Mouse (Mus musculus): Measurements from ENCODE around the gene Sspo. TPM values are rescaled to one million over a fixed set of nuclear protein-coding genes. Genes with fewer than 3 reads are reported as not detected.

Gene Sspo
- polyA plus RNA-seq, 1 experiment from 2014 or later: 0.05 TPM

DNA sequence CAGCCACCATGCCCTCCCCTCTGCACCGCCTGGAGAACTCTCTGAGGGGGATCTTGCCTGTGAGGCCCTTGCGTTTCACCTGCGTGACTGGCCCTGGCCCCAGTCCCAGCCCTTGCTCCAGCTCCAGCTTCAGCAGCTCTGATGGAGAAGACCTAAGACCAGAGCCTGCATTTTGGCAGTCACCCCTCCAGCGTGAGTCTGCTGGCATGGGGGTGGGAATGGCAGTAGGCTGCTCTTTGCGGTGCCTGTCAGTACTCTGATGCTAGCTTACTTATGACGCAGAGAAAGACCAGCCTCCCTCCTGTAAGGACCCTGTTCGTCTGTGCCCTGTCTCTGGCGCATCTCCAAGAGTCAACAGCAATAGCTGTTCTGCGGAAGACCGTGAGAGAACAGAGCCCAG, 34.9 kb upstream of the Sspo start:
- no peak for ATAC-seq (replicated peaks; ENCODE audit: low FRiP score)
- H3K27me3 ChIP-seq (replicated peaks; ENCODE audit: control insufficient read depth, insufficient read depth, low read length): no peaks in the 10 kb centered on the region
- no peak overlapping the region for H3K27ac ChIP-seq (ENCODE audit: low read depth, low read length)
- 93% methylated on average over 10 of the region's 10 CpGs for WGBS
- H3K4me1 ChIP-seq (replicated peaks; ENCODE audit: control insufficient read depth, insufficient read depth, low read length): no peaks in the 10 kb centered on the region
- DNase-seq (ENCODE audit: low spot score): no peak
- peaks cover 24% of the 10 kb centered on the region; the same call in 1 of the 2 replicates for H3K36me3 ChIP-seq (ENCODE audit: control insufficient read depth, insufficient read depth, low read length)
- no peak overlapping the region for H3K9ac ChIP-seq (ENCODE audit: low read depth, low read length)
- H3K4me3 ChIP-seq (ENCODE audit: low read depth, low read length): no peak overlapping the region
- H3K9me3 ChIP-seq (ENCODE audit: control insufficient read depth, low read length): no peaks in the 10 kb centered on the region
- no peak overlapping the region for H3K4me2 ChIP-seq

DNA sequence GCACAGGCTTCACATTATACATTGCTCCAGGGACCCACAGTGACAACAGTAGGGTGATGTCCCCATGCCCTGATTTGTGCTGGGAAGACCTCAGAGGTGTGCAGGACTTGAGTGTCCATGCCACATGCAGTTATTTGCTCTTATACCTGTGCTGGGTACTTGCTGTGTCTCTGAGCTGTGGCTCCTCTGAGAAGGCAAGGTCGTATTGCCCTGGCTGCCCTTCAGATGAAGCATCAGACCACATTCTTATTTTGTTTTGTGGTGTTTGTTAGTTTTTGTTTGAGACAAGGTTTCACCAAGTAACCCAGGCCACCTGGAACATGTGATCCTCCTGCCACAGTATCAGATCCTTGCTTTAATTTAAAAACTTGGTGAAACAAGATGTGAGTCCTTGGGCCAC, 33.1 kb upstream of the Sspo start:
- Histone ChIP-seq H3K27me3 (replicated peaks; ENCODE audit: control insufficient read depth, insufficient read depth, low read length) (no peaks in the 10 kb centered on the region), H3K4me3 (ENCODE audit: low read depth, low read length) (no peak overlapping the region), H3K4me1 (replicated peaks; ENCODE audit: control insufficient read depth, insufficient read depth, low read length) (no peaks in the 10 kb centered on the region), H3K36me3 (ENCODE audit: control insufficient read depth, insufficient read depth, low read length) (peaks cover 13% of the 10 kb centered on the region; the same call in 1 of the 2 replicates), H3K9me3 (ENCODE audit: control insufficient read depth, low read length) (no peaks in the 10 kb centered on the region), H3K27ac (ENCODE audit: low read depth, low read length) (no peak overlapping the region), H3K4me2 (no peak overlapping the region), H3K9ac (ENCODE audit: low read depth, low read length) (no peak overlapping the region)
- ATAC-seq (replicated peaks; ENCODE audit: low FRiP score) (no peak), DNase-seq (ENCODE audit: low spot score) (no peak)
- WGBS: 77% methylated on average over 1 of the region's 1 CpGs

DNA sequence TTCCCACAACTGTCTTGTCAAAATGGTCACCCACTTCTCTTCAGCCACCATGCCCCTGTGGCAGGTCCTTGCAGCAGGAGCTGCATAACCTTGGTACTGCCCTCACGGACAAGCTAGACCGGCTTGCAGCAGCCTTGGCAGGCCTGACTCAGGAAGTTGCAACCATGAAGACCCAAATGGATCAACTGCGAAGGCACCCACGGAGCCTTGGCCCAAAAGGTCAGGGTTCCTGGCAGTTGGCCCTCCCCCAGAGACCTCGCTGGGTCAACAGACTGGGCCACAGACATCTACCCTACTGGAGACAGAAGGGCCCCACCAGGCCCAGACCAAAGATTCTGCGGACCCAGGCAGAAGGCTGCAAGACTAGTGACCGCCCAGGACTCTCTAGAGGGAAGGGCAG, 32.4 kb upstream of the Sspo start:
- peaks cover 10% of the 10 kb centered on the region; the same call in 1 of the 2 replicates for H3K36me3 ChIP-seq (ENCODE audit: control insufficient read depth, insufficient read depth, low read length)
- no peak overlapping the region for H3K27ac ChIP-seq (ENCODE audit: low read depth, low read length)
- no peak for DNase-seq (ENCODE audit: low spot score)
- H3K9ac ChIP-seq (ENCODE audit: low read depth, low read length): no peak overlapping the region
- H3K9me3 ChIP-seq (ENCODE audit: control insufficient read depth, low read length): no peaks in the 10 kb centered on the region
- no peak overlapping the region for H3K4me3 ChIP-seq (ENCODE audit: low read depth, low read length)
- WGBS: 89% methylated on average over 7 of the region's 7 CpGs
- ATAC-seq (replicated peaks; ENCODE audit: low FRiP score): no peak
- no peaks in the 10 kb centered on the region for H3K4me1 ChIP-seq (replicated peaks; ENCODE audit: control insufficient read depth, insufficient read depth, low read length)
- no peak overlapping the region for H3K4me2 ChIP-seq
- no peaks in the 10 kb centered on the region for H3K27me3 ChIP-seq (replicated peaks; ENCODE audit: control insufficient read depth, insufficient read depth, low read length)

DNA sequence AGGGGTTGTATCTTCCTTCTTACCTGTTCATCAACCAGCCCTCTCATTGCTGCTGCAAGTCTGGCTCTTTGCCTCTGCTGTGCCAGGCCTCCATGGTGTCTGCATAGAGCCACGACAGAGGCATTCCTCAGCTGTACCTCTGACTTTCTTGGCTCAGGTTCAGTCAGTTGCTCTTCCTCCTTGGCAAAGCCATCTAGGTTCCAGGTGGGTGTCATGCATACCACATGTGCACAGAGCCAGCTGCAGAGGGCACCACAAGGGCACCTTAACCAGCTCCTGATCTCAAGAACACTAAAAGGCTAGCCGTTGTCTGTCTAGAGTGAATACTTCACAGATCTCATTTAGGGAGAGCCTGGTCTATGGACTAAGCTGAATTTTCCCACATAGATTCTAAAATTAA, 31.5 kb upstream of the Sspo start:
- ATAC-seq (replicated peaks; ENCODE audit: low FRiP score) (no peak), DNase-seq (ENCODE audit: low spot score) (no peak)
- Histone ChIP-seq H3K27ac (ENCODE audit: low read depth, low read length) (no peak overlapping the region), H3K4me2 (no peak overlapping the region), H3K9ac (ENCODE audit: low read depth, low read length) (no peak overlapping the region), H3K27me3 (replicated peaks; ENCODE audit: control insufficient read depth, insufficient read depth, low read length) (no peaks in the 10 kb centered on the region), H3K36me3 (ENCODE audit: control insufficient read depth, insufficient read depth, low read length) (peaks cover 8% of the 10 kb centered on the region; the same call in 1 of the 2 replicates), H3K4me3 (ENCODE audit: low read depth, low read length) (no peak overlapping the region), H3K9me3 (ENCODE audit: control insufficient read depth, low read length) (no peaks in the 10 kb centered on the region), H3K4me1 (replicated peaks; ENCODE audit: control insufficient read depth, insufficient read depth, low read length) (no peaks in the 10 kb centered on the region)
- WGBS: 90% methylated on average over 2 of the region's 2 CpGs

DNA sequence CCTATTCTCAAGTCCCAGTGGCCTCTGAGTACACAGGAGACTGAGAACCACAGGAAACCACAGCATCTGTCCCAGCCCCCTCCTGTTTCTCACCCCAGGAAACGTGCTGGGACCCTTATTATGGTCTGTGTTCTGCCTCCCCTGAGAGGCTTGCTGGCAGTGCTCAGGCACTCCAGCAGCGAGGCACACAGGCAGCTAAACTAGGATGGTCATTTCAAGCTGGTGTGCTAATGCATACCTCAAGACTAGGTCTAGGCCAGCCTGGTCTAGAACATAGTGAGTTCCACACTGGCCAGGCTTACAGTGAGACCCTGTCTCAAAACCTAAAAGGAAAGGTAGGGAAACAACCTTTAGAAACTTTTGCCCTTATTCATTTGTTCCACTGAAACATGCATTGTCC, 27.4 kb upstream of the Sspo start:
- H3K4me3 ChIP-seq (ENCODE audit: low read depth, low read length): no peak overlapping the region
- ATAC-seq (replicated peaks; ENCODE audit: low FRiP score) (no peak), DNase-seq (ENCODE audit: low spot score) (no peak)
- no peaks in the 10 kb centered on the region for H3K9me3 ChIP-seq (ENCODE audit: control insufficient read depth, low read length)
- no peak overlapping the region for H3K9ac ChIP-seq (ENCODE audit: low read depth, low read length)
- H3K27ac ChIP-seq (ENCODE audit: low read depth, low read length): no peak overlapping the region
- 12% methylated on average over 2 of the region's 2 CpGs for WGBS
- no peak overlapping the region for H3K4me2 ChIP-seq
- no peaks in the 10 kb centered on the region for H3K4me1 ChIP-seq (replicated peaks; ENCODE audit: control insufficient read depth, insufficient read depth, low read length)
- no peaks in the 10 kb centered on the region for H3K36me3 ChIP-seq (ENCODE audit: control insufficient read depth, insufficient read depth, low read length)
- H3K27me3 ChIP-seq (replicated peaks; ENCODE audit: control insufficient read depth, insufficient read depth, low read length): no peaks in the 10 kb centered on the region

DNA sequence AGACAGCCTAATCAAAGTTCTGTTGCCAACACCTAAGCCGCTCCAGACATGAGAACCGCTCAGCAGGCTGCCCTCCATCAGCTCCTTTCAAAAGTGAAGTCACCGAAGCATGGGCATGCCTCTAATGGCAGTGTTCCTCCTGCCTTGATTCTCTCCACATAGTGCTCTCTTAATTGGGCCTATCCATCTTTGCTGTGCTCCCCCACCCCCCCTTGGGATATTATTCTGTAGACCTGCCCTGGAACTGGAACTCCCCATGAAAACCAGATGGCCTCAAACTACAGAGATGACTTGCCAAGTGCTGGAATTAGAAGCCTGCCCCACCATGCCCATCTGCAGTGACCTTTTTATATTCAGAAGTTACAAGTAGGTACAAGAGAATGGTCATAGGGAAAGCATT, 24.7 kb upstream of the Sspo start:
- no peaks in the 10 kb centered on the region for H3K4me1 ChIP-seq (replicated peaks; ENCODE audit: control insufficient read depth, insufficient read depth, low read length)
- no peak overlapping the region for H3K4me3 ChIP-seq (ENCODE audit: low read depth, low read length)
- no peaks in the 10 kb centered on the region for H3K36me3 ChIP-seq (ENCODE audit: control insufficient read depth, insufficient read depth, low read length)
- H3K27me3 ChIP-seq (replicated peaks; ENCODE audit: control insufficient read depth, insufficient read depth, low read length): no peaks in the 10 kb centered on the region
- WGBS: 76% methylated on average over 3 of the region's 3 CpGs
- H3K27ac ChIP-seq (ENCODE audit: low read depth, low read length): no peak overlapping the region
- ATAC-seq (replicated peaks; ENCODE audit: low FRiP score): no peak
- H3K9me3 ChIP-seq (ENCODE audit: control insufficient read depth, low read length): no peaks in the 10 kb centered on the region
- no peak overlapping the region for H3K9ac ChIP-seq (ENCODE audit: low read depth, low read length)
- DNase-seq (ENCODE audit: low spot score): no peak
- no peak overlapping the region for H3K4me2 ChIP-seq

DNA sequence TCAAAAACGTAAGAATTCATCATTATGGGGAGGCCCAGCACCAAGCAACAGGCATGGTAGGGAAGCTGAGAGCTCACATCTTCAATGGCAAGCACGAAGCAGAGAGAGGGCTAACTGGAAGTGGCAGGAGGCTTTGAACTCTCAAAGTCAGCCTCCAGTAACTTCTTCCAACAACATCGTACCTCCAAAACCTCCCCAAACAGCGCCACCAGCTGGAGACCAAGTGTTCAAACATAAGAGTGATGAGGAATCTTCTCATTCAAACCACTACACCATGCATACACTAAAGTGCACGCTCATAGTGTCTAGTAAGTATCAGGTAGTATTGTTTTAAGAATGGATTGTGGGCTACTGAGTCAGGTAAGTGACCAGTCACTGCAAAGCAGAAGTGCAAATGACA, 24.0 kb upstream of the Sspo start:
- H3K36me3 ChIP-seq (ENCODE audit: control insufficient read depth, insufficient read depth, low read length): no peaks in the 10 kb centered on the region
- H3K9me3 ChIP-seq (ENCODE audit: control insufficient read depth, low read length): no peaks in the 10 kb centered on the region
- H3K4me2 ChIP-seq: no peak overlapping the region
- ATAC-seq (replicated peaks; ENCODE audit: low FRiP score) (no peak), DNase-seq (ENCODE audit: low spot score) (no peak)
- H3K27me3 ChIP-seq (replicated peaks; ENCODE audit: control insufficient read depth, insufficient read depth, low read length): no peaks in the 10 kb centered on the region
- no peak overlapping the region for H3K9ac ChIP-seq (ENCODE audit: low read depth, low read length)
- no peak overlapping the region for H3K27ac ChIP-seq (ENCODE audit: low read depth, low read length)
- WGBS: 67% methylated on average over 5 of the region's 5 CpGs
- H3K4me3 ChIP-seq (ENCODE audit: low read depth, low read length): no peak overlapping the region
- no peaks in the 10 kb centered on the region for H3K4me1 ChIP-seq (replicated peaks; ENCODE audit: control insufficient read depth, insufficient read depth, low read length)

DNA sequence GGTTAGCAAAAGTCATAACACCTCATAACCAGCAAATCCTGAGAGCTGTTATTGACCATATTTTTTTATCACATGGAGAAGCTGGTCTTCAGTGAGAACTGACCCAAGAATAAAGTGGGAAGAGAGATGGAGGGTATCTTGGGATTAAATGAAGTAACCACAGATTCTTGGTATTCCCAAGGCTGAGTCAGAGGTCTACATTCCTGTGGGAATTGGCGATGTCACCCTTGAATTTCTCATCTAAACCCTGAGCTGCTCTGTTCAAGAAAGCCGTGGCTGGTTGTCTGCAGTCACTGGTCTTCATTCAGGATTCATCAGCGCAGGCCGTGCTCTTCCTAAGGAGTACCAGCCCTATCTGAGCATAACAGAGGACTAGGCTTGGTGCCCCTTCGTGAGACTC, 21.1 kb upstream of the Sspo start:
- Histone ChIP-seq H3K9ac (ENCODE audit: low read depth, low read length) (no peak overlapping the region), H3K27me3 (replicated peaks; ENCODE audit: control insufficient read depth, insufficient read depth, low read length) (no peaks in the 10 kb centered on the region), H3K4me1 (replicated peaks; ENCODE audit: control insufficient read depth, insufficient read depth, low read length) (no peaks in the 10 kb centered on the region), H3K4me2 (no peak overlapping the region), H3K27ac (ENCODE audit: low read depth, low read length) (no peak overlapping the region), H3K9me3 (ENCODE audit: control insufficient read depth, low read length) (no peaks in the 10 kb centered on the region), H3K36me3 (ENCODE audit: control insufficient read depth, insufficient read depth, low read length) (no peaks in the 10 kb centered on the region), H3K4me3 (ENCODE audit: low read depth, low read length) (no peak overlapping the region)
- DNase-seq (ENCODE audit: low spot score) (no peak), ATAC-seq (replicated peaks; ENCODE audit: low FRiP score) (no peak)
- 70% methylated on average over 5 of the region's 5 CpGs for WGBS

DNA sequence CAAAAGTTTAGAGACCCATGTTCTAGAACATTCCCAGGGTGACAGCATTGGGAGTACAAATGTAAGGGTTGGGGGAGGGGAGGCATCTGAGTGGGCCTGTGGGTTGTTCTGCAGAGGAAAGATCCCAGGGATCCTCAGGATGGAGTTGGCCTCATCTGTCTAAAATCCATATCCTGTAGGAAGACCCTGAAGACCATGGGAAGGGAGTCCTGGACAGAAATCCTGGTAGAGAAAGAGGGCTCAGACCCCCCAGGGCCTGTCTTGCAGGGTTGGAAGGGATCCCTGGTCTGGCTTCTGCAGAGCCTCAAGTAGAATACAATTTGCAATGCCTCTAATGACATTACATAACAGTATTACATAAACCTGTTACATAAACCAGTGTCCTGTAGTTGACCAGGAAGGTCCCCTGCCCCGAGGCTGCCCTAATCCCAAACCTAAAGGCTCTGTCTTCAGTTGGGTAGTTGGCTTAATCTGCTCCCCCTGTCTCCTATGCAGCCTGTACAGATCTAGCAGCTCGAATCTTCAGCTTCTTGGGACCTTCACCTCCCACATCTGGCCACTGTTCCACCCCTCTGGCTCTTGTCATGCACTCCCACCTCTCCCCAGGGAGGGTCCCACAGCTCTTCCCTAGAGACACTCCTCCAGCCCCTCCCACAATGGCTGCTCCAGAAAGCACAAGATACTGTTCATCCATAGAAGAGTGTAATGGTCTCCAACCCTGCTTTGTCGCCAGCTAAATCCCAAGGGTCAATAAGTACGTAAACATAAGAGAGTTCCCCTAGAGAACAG, 19.1 kb upstream of the Sspo start:
- WGBS: 61% methylated on average over 4 of the region's 4 CpGs
- no peaks in the 10 kb centered on the region for H3K27me3 ChIP-seq (replicated peaks; ENCODE audit: control insufficient read depth, insufficient read depth, low read length)
- ATAC-seq (replicated peaks; ENCODE audit: low FRiP score) (no peak), DNase-seq (ENCODE audit: low spot score) (no peak)
- H3K4me3 ChIP-seq (ENCODE audit: low read depth, low read length): no peak overlapping the region
- no peak overlapping the region for H3K9ac ChIP-seq (ENCODE audit: low read depth, low read length)
- no peaks in the 10 kb centered on the region for H3K9me3 ChIP-seq (ENCODE audit: control insufficient read depth, low read length)
- H3K36me3 ChIP-seq (ENCODE audit: control insufficient read depth, insufficient read depth, low read length): no peaks in the 10 kb centered on the region
- H3K27ac ChIP-seq (ENCODE audit: low read depth, low read length): no peak overlapping the region
- no peaks in the 10 kb centered on the region for H3K4me1 ChIP-seq (replicated peaks; ENCODE audit: control insufficient read depth, insufficient read depth, low read length)
- H3K4me2 ChIP-seq: no peak overlapping the region
